In the genomic region with DNA sequence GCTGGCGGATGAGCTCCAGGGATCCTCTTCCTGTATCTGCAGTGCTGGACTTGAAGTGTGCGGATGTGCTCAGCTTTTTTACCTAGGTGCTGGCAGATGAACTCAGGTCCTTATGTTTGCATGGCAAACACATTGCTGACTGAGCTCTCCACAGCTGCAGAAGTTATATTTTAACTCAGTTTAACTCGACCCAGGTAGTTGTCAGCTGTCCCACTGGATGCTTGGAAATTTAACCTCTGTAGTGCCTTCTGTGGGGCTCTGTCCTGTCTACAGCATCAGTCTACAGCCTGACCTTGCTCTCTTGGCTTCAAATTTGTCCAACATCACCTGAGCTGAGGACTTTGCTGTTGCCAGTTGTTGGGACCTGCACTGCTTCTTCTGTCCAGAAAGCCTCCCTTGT, we compare ENCODE assay signal across 26 mouse cellular contexts.
DNase-seq lines count a peak whose midpoint lies in the region; ATAC-seq and TF ChIP-seq lines count a peak whose summit lies in the region.
"Had no signal": no experiment of that assay in that cellular context is flagged by ENCODE, and none has a peak within 500 bp of the region (broad histone marks: within the 10 kb centered on the region; RNA-seq: fewer than 3 reads in every experiment).

No protein-coding gene starts in this region.

- H3K27me3 ChIP-seq in intestine, embryonic 14.5 days (replicated peaks; ENCODE audit: control insufficient read depth, insufficient read depth, low read length) = no peaks in the 10 kb centered on the region
- no peaks in the 10 kb centered on the region for H3K27me3 ChIP-seq in intestine, embryonic 16.5 days (replicated peaks; ENCODE audit: control insufficient read depth, insufficient read depth, low read length)
- peaks cover 9% of the 10 kb centered on the region; the same call in 1 of the 2 replicates for H3K27me3 ChIP-seq in kidney, embryonic 15.5 days
- H3K27me3 ChIP-seq in liver, embryonic 14.5 days (ENCODE audit: control insufficient read depth, insufficient read depth, low read length) = no peaks in the 10 kb centered on the region
- peaks cover 13% of the 10 kb centered on the region; the same call in 1 of the 2 replicates for H3K27me3 ChIP-seq in embryonic facial prominence, embryonic 10.5 days (replicated peaks; ENCODE audit: low read depth, poor library complexity, severe bottlenecking)
- H3K27me3 ChIP-seq: forebrain, embryonic 13.5 days; heart, embryonic 15.5 days; hindbrain, embryonic 12.5 days; megakaryocyte, embryonic 14.5 days; midbrain, embryonic 12.5 days; neural tube, embryonic 12.5 days had no signal

- no peaks in the 10 kb centered on the region for H3K36me3 ChIP-seq in intestine, embryonic 14.5 days (ENCODE audit: control insufficient read depth, insufficient read depth, low read length)
- H3K36me3 ChIP-seq in intestine, embryonic 16.5 days (ENCODE audit: control insufficient read depth, insufficient read depth, low read length) = no peaks in the 10 kb centered on the region
- no peaks in the 10 kb centered on the region for H3K36me3 ChIP-seq in kidney, embryonic 15.5 days
- H3K36me3 ChIP-seq in liver, embryonic 14.5 days (replicated peaks; ENCODE audit: control insufficient read depth, insufficient read depth, low read depth) = no peaks in the 10 kb centered on the region
- no peaks in the 10 kb centered on the region for H3K36me3 ChIP-seq in embryonic facial prominence, embryonic 10.5 days (replicated peaks)
- H3K36me3 ChIP-seq: G1E; heart, embryonic 10.5 days; heart, embryonic 15.5 days; hindbrain, embryonic 12.5 days; midbrain, embryonic 12.5 days; neural tube, embryonic 12.5 days had no signal

- H3K27ac ChIP-seq in intestine, embryonic 14.5 days (ENCODE audit: low read depth) = no peak overlapping the region
- no peak overlapping the region for H3K27ac ChIP-seq in intestine, embryonic 16.5 days (ENCODE audit: low read length)
- H3K27ac ChIP-seq in kidney, embryonic 15.5 days = no peak overlapping the region
- no peak overlapping the region for H3K27ac ChIP-seq in liver, embryonic 14.5 days
- no peak overlapping the region for H3K27ac ChIP-seq in embryonic facial prominence, embryonic 10.5 days (replicated peaks)
- H3K27ac ChIP-seq: forebrain, embryonic 13.5 days; heart, embryonic 10.5 days; heart, embryonic 15.5 days; hindbrain, embryonic 12.5 days; midbrain, embryonic 12.5 days; neural tube, embryonic 12.5 days had no signal

- DNase-seq in intestine, embryonic 14.5 days (ENCODE audit: low spot score) = peak; percentile 46
- peak; percentile 24 for DNase-seq in kidney, adult 9 months
- peak in 2 of 3 experiments; percentile 3 to 6 for DNase-seq in liver, embryonic 14.5 days (ENCODE audit: low read depth in 3 of 3, low spot score in 3 of 3)
- no peak for DNase-seq in adrenal gland, adult (ENCODE audit: inconsistent age in 2 of 2, low spot score in 1 of 2)
- no peak for DNase-seq in embryonic facial prominence, embryonic 10.5 days (ENCODE audit: low spot score)
- DNase-seq: adrenal gland, postnatal 10 days; cerebellum, adult 8-10 months; cerebellum, postnatal 25 days; gastrocnemius, postnatal 14 days; lung, adult 18-20 months; lung, postnatal 4 days; right cerebral cortex, adult 18-20 months; spleen, adult 18-20 months; thymus, postnatal 14 days had no signal

- H3K4me1 ChIP-seq in intestine, embryonic 14.5 days (replicated peaks; ENCODE audit: control insufficient read depth, insufficient read depth, low read length) = no peaks in the 10 kb centered on the region
- no peaks in the 10 kb centered on the region for H3K4me1 ChIP-seq in intestine, embryonic 16.5 days (ENCODE audit: control insufficient read depth, insufficient read depth, low read length)
- H3K4me1 ChIP-seq in kidney, embryonic 15.5 days = no peaks in the 10 kb centered on the region
- H3K4me1 ChIP-seq in liver, embryonic 14.5 days (replicated peaks; ENCODE audit: control insufficient read depth in 2 of 2, insufficient read depth in 2 of 2, low read length in 1 of 2) = peaks cover 0 to 2% of the 10 kb centered on the region in 2 experiments; a peak in 2 of 4 replicates
- peaks cover 14% of the 10 kb centered on the region for H3K4me1 ChIP-seq in embryonic facial prominence, embryonic 10.5 days
- H3K4me1 ChIP-seq: forebrain, embryonic 13.5 days; heart, embryonic 10.5 days; hindbrain, embryonic 12.5 days; megakaryocyte, embryonic 14.5 days; midbrain, embryonic 12.5 days; neural tube, embryonic 12.5 days had no signal

- no peak for TF ChIP-seq CTCF in liver, embryonic 14.5 days (IDR thresholded peaks at IDR 0.05; ENCODE audit: low read depth)

- no peak overlapping the region for H3K9ac ChIP-seq in intestine, embryonic 14.5 days (ENCODE audit: low read length)
- H3K9ac ChIP-seq in intestine, embryonic 16.5 days (ENCODE audit: low read depth, low read length) = no peak overlapping the region
- H3K9ac ChIP-seq in kidney, embryonic 15.5 days = no peak overlapping the region
- H3K9ac ChIP-seq in liver, embryonic 14.5 days (replicated peaks) = no peak overlapping the region
- H3K9ac ChIP-seq: forebrain, embryonic 13.5 days; heart, embryonic 15.5 days; hindbrain, embryonic 12.5 days; midbrain, embryonic 12.5 days; neural tube, embryonic 12.5 days had no signal

- H3K4me3 ChIP-seq in intestine, embryonic 14.5 days (ENCODE audit: low read depth, low read length) = no peak overlapping the region
- H3K4me3 ChIP-seq in intestine, embryonic 16.5 days (ENCODE audit: low read length) = no peak overlapping the region
- no peak overlapping the region for H3K4me3 ChIP-seq in kidney, embryonic 15.5 days (replicated peaks)
- no peak overlapping the region for H3K4me3 ChIP-seq in liver, embryonic 14.5 days (ENCODE audit: insufficient read depth in 1 of 2, low read depth in 2 of 2, low read length in 2 of 2)
- no peak overlapping the region for H3K4me3 ChIP-seq in embryonic facial prominence, embryonic 10.5 days
- H3K4me3 ChIP-seq: forebrain, embryonic 13.5 days; heart, embryonic 10.5 days; heart, embryonic 15.5 days; hindbrain, embryonic 12.5 days; megakaryocyte, embryonic 14.5 days; midbrain, embryonic 12.5 days; myocyte; neural tube, embryonic 12.5 days had no signal

- no peak for ATAC-seq in intestine, embryonic 14.5 days (replicated peaks; ENCODE audit: low FRiP score, low TSS enrichment, low read depth)
- no peak for ATAC-seq in intestine, embryonic 16.5 days
- ATAC-seq in kidney, embryonic 15.5 days (replicated peaks; ENCODE audit: low FRiP score) = no peak
- peak; percentile 52 for ATAC-seq in liver, embryonic 14.5 days (ENCODE audit: insufficient read depth)
- ATAC-seq: forebrain, embryonic 13.5 days; lung, postnatal 0 days had no signal

- H3K9me3 ChIP-seq in intestine, embryonic 14.5 days (ENCODE audit: control insufficient read depth, low read length) = no peaks in the 10 kb centered on the region
- H3K9me3 ChIP-seq in intestine, embryonic 16.5 days (ENCODE audit: control insufficient read depth, low read length) = no peaks in the 10 kb centered on the region
- H3K9me3 ChIP-seq in kidney, embryonic 15.5 days (replicated peaks) = no peaks in the 10 kb centered on the region
- no peaks in the 10 kb centered on the region for H3K9me3 ChIP-seq in liver, embryonic 14.5 days (ENCODE audit: control insufficient read depth, low read length)
- no peaks in the 10 kb centered on the region for H3K9me3 ChIP-seq in embryonic facial prominence, embryonic 10.5 days
- H3K9me3 ChIP-seq: forebrain, embryonic 13.5 days; heart, embryonic 10.5 days; heart, embryonic 15.5 days; hindbrain, embryonic 12.5 days; megakaryocyte, embryonic 14.5 days; midbrain, embryonic 12.5 days; neural tube, embryonic 12.5 days had no signal

- WGBS in intestine, embryonic 14.5 days = 67% methylated on average over 3 of the region's 3 CpGs
- WGBS in intestine, embryonic 16.5 days = 54% methylated on average over 3 of the region's 3 CpGs
- WGBS in kidney, embryonic 15.5 days = 72% methylated on average over 3 of the region's 3 CpGs
- 41% methylated on average over 3 of the region's 3 CpGs for WGBS in liver, embryonic 14.5 days (ENCODE audit: insufficient replicate concordance)
- WGBS in embryonic facial prominence, embryonic 10.5 days = 82% methylated on average over 3 of the region's 3 CpGs

- no peak overlapping the region for H3K4me2 ChIP-seq in intestine, embryonic 14.5 days (ENCODE audit: low read length)
- no peak overlapping the region for H3K4me2 ChIP-seq in intestine, embryonic 16.5 days (ENCODE audit: low read depth, low read length)
- no peak overlapping the region for H3K4me2 ChIP-seq in kidney, embryonic 15.5 days
- no peak overlapping the region for H3K4me2 ChIP-seq in liver, embryonic 14.5 days (ENCODE audit: low read depth)
- H3K4me2 ChIP-seq: forebrain, embryonic 13.5 days; heart, embryonic 15.5 days; hindbrain, embryonic 12.5 days; midbrain, embryonic 12.5 days; neural tube, embryonic 12.5 days had no signal

- no peak for TF ChIP-seq EP300 in liver, embryonic 14.5 days (IDR thresholded peaks at IDR 0.05; ENCODE audit: low read depth)

Comparison
In these comparisons a context has a peak if more than half of its experiments do, and no peak if none do; other contexts are left out.
1. DNase-seq: peak in intestine, embryonic 14.5 days (single experiment), kidney, adult 9 months (single experiment) and liver, embryonic 14.5 days (2 of 3); none in adrenal gland, adult (0 of 2) and embryonic facial prominence, embryonic 10.5 days (single experiment).